Mouse (Mus musculus) bone marrow macrophage, adult 2 months (primary cell): Measurements from ENCODE around the gene Eif4a3.

ENCODE experiments used
- CTCF ChIP-seq: IDR thresholded peaks from 2 replicates; pipeline ENCODE4 v1.5.1; 2012; ENCODE audit warnings: low read depth, mild to moderate bottlenecking, low read length, moderate library complexity
- POLR2A ChIP-seq: IDR thresholded peaks from 2 replicates; pipeline ENCODE4 v1.6.1; 2012; ENCODE audit warnings: mild to moderate bottlenecking, low read depth, low read length, borderline replicate concordance

DNA sequence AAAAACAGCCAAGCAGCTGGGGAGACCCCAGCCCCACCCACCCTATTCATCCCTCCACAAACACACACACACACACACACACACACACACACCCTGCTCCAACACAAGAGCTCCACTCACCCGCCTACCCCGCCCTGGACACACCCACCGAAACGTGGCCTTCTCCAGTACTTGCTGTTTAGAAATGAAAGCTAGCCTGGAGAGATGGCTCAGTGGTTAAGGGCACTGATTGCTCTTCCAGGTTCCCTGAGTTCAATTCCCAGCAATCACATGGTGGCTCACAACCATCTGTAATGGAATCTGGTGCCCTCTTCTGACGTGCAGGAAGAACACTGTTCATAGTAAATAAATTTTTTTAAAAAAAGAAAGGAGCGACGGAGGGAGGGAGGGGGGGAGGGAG lies 34.1 kb downstream of the Eif4a3 start:
- TF ChIP-seq CTCF (no peak), POLR2A (no peak)
